23 mouse cellular contexts compared by ENCODE assay signal in genomic region chr9:54840145-54840544, GRCm38 (mm10). TPM values are rescaled to one million over a fixed set of nuclear protein-coding genes. Genes with fewer than 3 reads are reported as not detected.
DNase-seq lines count a peak whose midpoint lies in the region; ATAC-seq and TF ChIP-seq lines count a peak whose summit lies in the region.
"Had no signal": no experiment of that assay in that cellular context is flagged by ENCODE, and none has a peak within 500 bp of the region (broad histone marks: within the 10 kb centered on the region; RNA-seq: fewer than 3 reads in every experiment).

No protein-coding gene starts in this region.

- in situ Hi-C loops in ES-E14 (cut with MboI; ENCODE audit: low sequenced_read_pairs in 2 of 2, unreplicated experiment in 2 of 2), result no loop called here

- H3K9me3 ChIP-seq in E14TG2a.4 (ENCODE audit: low read length) (peaks cover 10% of the 10 kb centered on the region), ES-Bruce4 (replicated peaks; ENCODE audit: control insufficient read depth, insufficient read depth, low read length, poor library complexity, severe bottlenecking) (no peaks in the 10 kb centered on the region), ES-E14 (ENCODE audit: control insufficient read depth, insufficient read depth, low read depth, low read length) (no peaks in the 10 kb centered on the region)
- H3K9me3 ChIP-seq: embryonic facial prominence, embryonic 10.5 days; embryonic facial prominence, embryonic 12.5 days; forebrain, embryonic 10.5 days; forebrain, embryonic 13.5 days; forebrain, embryonic 15.5 days had no signal

- TF ChIP-seq POLR2A in ES-Bruce4 (IDR thresholded peaks at IDR 0.05; ENCODE audit: insufficient read depth, low read length), result no peak

- H3K36me3 ChIP-seq in E14TG2a.4 (ENCODE audit: insufficient read depth, low read length) (peaks cover 11% of the 10 kb centered on the region), ES-Bruce4 (ENCODE audit: control insufficient read depth, insufficient read depth, low read length, poor library complexity, severe bottlenecking) (no peaks in the 10 kb centered on the region), ES-E14 (ENCODE audit: control insufficient read depth, insufficient read depth, low read length, poor library complexity, severe bottlenecking) (no peaks in the 10 kb centered on the region; the same call in 1 of the 2 replicates)
- H3K36me3 ChIP-seq: embryonic facial prominence, embryonic 10.5 days; embryonic facial prominence, embryonic 12.5 days; forebrain, embryonic 10.5 days; forebrain, embryonic 15.5 days had no signal

- no peak for ATAC-seq in erythroblast, adult 5-6 weeks (replicated peaks; ENCODE audit: low FRiP score, poor library complexity, severe bottlenecking)
- ATAC-seq: forebrain, embryonic 13.5 days; forebrain, embryonic 15.5 days; forebrain, postnatal 0 days had no signal

- H3K27me3 ChIP-seq in E14TG2a.4 (ENCODE audit: insufficient read depth, low read length) (no peaks in the 10 kb centered on the region), ES-Bruce4 (ENCODE audit: control insufficient read depth, insufficient read depth, low read length, poor library complexity, severe bottlenecking) (no peaks in the 10 kb centered on the region)
- H3K27me3 ChIP-seq: embryonic facial prominence, embryonic 12.5 days; forebrain, embryonic 13.5 days; forebrain, embryonic 15.5 days had no signal

- H3K9ac ChIP-seq in ES-Bruce4 (ENCODE audit: low read depth, poor library complexity, severe bottlenecking) (no peak overlapping the region), ES-E14 (ENCODE audit: insufficient read depth, low read depth, low read length, poor library complexity, severe bottlenecking) (no peak overlapping the region)
- H3K9ac ChIP-seq: embryonic facial prominence, embryonic 12.5 days; forebrain, embryonic 13.5 days; forebrain, embryonic 15.5 days; forebrain, postnatal 0 days had no signal

- no peak for TF ChIP-seq CTCF in E14TG2a.4 (conservative IDR thresholded peaks at IDR 0.05; ENCODE audit: low read length)
- TF ChIP-seq CTCF in ES-Bruce4 (IDR thresholded peaks at IDR 0.05; ENCODE audit: low read depth, low read length), result no peak

- H3K27ac ChIP-seq in ES-Bruce4 (ENCODE audit: insufficient read depth, low read length), result peak overlapping the region; percentile 94
- peak overlapping the region; percentile 25; the same call in 1 of the 2 replicates for H3K27ac ChIP-seq in ES-E14 (ENCODE audit: insufficient read depth, low read depth, low read length, poor library complexity, severe bottlenecking)
- H3K27ac ChIP-seq: embryonic facial prominence, embryonic 10.5 days; embryonic facial prominence, embryonic 12.5 days; forebrain, embryonic 10.5 days; forebrain, embryonic 13.5 days; forebrain, embryonic 15.5 days had no signal

- DNase-seq in ES-E14 (ENCODE audit: low read depth, low spot score) (no peak), ZHBTc4 (ENCODE audit: low read depth, low spot score) (peak; percentile 58)
- no peak for DNase-seq in right cerebral cortex, postnatal 4 days
- DNase-seq in spleen, postnatal 10 days (ENCODE audit: low spot score in 2 of 2), result no peak
- DNase-seq: adrenal gland, adult 2 months; adrenal gland, postnatal 10 days; adrenal gland, postnatal 25 days; cerebellum, adult 11 months; cerebellum, adult 18-20 months; cerebellum, adult 8-10 months; cerebellum, adult 9-11 months; cerebellum, postnatal 14 days; cerebellum, postnatal 36 days; forebrain, postnatal 0 days had no signal

- H3K4me3 ChIP-seq in E14TG2a.4 (replicated peaks; ENCODE audit: low read length), result peak overlapping the region; percentile 52
- no peak overlapping the region for H3K4me3 ChIP-seq in ES-Bruce4 (ENCODE audit: low read depth, low read length)
- H3K4me3 ChIP-seq in ES-E14 (ENCODE audit: insufficient read depth in 1 of 2, low read depth in 1 of 2, low read length in 2 of 2, poor library complexity in 1 of 2, severe bottlenecking in 1 of 2), result no peak overlapping the region
- H3K4me3 ChIP-seq: embryonic facial prominence, embryonic 10.5 days; embryonic facial prominence, embryonic 12.5 days; erythroblast, embryonic 14.5 days; forebrain, embryonic 10.5 days; forebrain, embryonic 13.5 days; forebrain, embryonic 15.5 days had no signal

- no peak for TF ChIP-seq EP300 in ES-Bruce4 (IDR thresholded peaks at IDR 0.05; ENCODE audit: insufficient read depth, low read depth, low read length)

- H3K4me1 ChIP-seq in E14TG2a.4 (replicated peaks; ENCODE audit: low read depth, low read length) (peaks cover 73% of the 10 kb centered on the region), ES-Bruce4 (ENCODE audit: control insufficient read depth, insufficient read depth, low read length) (peaks cover 2% of the 10 kb centered on the region), ES-E14 (ENCODE audit: control insufficient read depth in 2 of 2, insufficient read depth in 2 of 2, low read length in 2 of 2, poor library complexity in 1 of 2) (peaks cover 5 to 18% of the 10 kb centered on the region in 2 experiments)
- H3K4me1 ChIP-seq: embryonic facial prominence, embryonic 12.5 days; forebrain, embryonic 10.5 days; forebrain, embryonic 13.5 days; forebrain, embryonic 15.5 days had no signal

TF ChIP-seq in ES-E14, 5 proteins besides CTCF, POLR2A, EP300 and RAD21:
- TF ChIP-seq HCFC1 (IDR thresholded peaks at IDR 0.05; ENCODE audit: borderline replicate concordance, insufficient read depth, low read length) (no peak), ZNF384 (IDR thresholded peaks at IDR 0.05; ENCODE audit: low read depth, low read length) (no peak), MAFK (IDR thresholded peaks at IDR 0.05; ENCODE audit: insufficient read depth, low read depth, low read length) (no peak), ZC3H11A (IDR thresholded peaks at IDR 0.05; ENCODE audit: borderline replicate concordance, low read depth, low read length) (no peak), CHD2 (IDR thresholded peaks at IDR 0.05; ENCODE audit: low read depth, low read length) (no peak)

RNA-seq across cellular contexts. Expression of gene Ireb2, which starts 23.4 kb away (rescaled TPM):
- polyA plus RNA-seq in ES-Bruce4 (2011; ENCODE audit: insufficient read depth, insufficient read length, low read depth, missing spikeins), result 114 and 126 TPM in 2 replicates
- total RNA-seq in ES-E14 (2012; rRNA removed), result 40.3 and 51.0 TPM in 2 replicates
- 16.7 and 17.3 TPM in 2 replicates for total RNA-seq in erythroblast, adult 5-6 weeks (2015; ENCODE audit: low replicate concordance)
- total RNA-seq in erythroblast, adult 5-6 weeks (2017; ENCODE audit: low replicate concordance), result 10.6 and 19.1 TPM in 2 replicates
